In genomic region chr4:119815133-119815792, GRCm38 (mm10) we compare ENCODE assay signal across 9 mouse cellular contexts.
DNase-seq lines count a peak whose midpoint lies in the region; ATAC-seq and TF ChIP-seq lines count a peak whose summit lies in the region.
"Had no signal": no experiment of that assay in that cellular context is flagged by ENCODE, and none has a peak within 500 bp of the region (broad histone marks: within the 10 kb centered on the region; RNA-seq: fewer than 3 reads in every experiment).

No protein-coding gene starts in this region.

- peak overlapping the region; percentile 96 for H3K27ac ChIP-seq in layer of hippocampus, adult 2 months
- H3K27ac ChIP-seq in hindbrain, embryonic 10.5 days = peak overlapping the region; percentile 64; the same call in 1 of the 2 replicates
- peak overlapping the region; percentile 31 for H3K27ac ChIP-seq in lung, embryonic 16.5 days (ENCODE audit: low read length)

- no peaks in the 10 kb centered on the region for H3K9me3 ChIP-seq in hindbrain, embryonic 10.5 days
- H3K9me3 ChIP-seq in lung, embryonic 16.5 days (ENCODE audit: control insufficient read depth, low read length) = no peaks in the 10 kb centered on the region

- peak; percentile 20; the same call in 1 of the 2 replicates for ATAC-seq in lung, embryonic 16.5 days (ENCODE audit: low read depth)
- no peak for ATAC-seq in inflammation-experienced regulatory T-cells, adult 6 months

- WGBS in hindbrain, embryonic 10.5 days = 12% methylated on average over 7 of the region's 7 CpGs
- 7% methylated on average over 7 of the region's 7 CpGs for WGBS in lung, embryonic 16.5 days

- H3K27me3 ChIP-seq in hindbrain, embryonic 10.5 days (ENCODE audit: insufficient read depth, poor library complexity, severe bottlenecking) = peaks cover 67% of the 10 kb centered on the region
- H3K27me3 ChIP-seq in lung, embryonic 16.5 days (ENCODE audit: control insufficient read depth, insufficient read depth, low read depth, low read length) = no peaks in the 10 kb centered on the region; the same call in 1 of the 2 replicates

- H3K4me3 ChIP-seq in layer of hippocampus, adult 2 months = peak overlapping the region; percentile 63
- H3K4me3 ChIP-seq in hindbrain, embryonic 10.5 days = peak overlapping the region; percentile 63
- H3K4me3 ChIP-seq in lung, embryonic 16.5 days (ENCODE audit: low read length) = peak overlapping the region; percentile 62
- H3K4me3 ChIP-seq: myocyte had no signal

- TF ChIP-seq CTCF in layer of hippocampus, adult 2 months (conservative IDR thresholded peaks at IDR 0.05) = no peak

- no peaks in the 10 kb centered on the region for H3K36me3 ChIP-seq in hindbrain, embryonic 10.5 days
- H3K36me3 ChIP-seq in lung, embryonic 16.5 days (ENCODE audit: control insufficient read depth, insufficient read depth, low read length) = no peaks in the 10 kb centered on the region

- peak overlapping the region; percentile 77 for H3K9ac ChIP-seq in lung, embryonic 16.5 days (ENCODE audit: low read length)

- peaks cover 43% of the 10 kb centered on the region for H3K4me1 ChIP-seq in hindbrain, embryonic 10.5 days (replicated peaks)
- peaks cover 50% of the 10 kb centered on the region for H3K4me1 ChIP-seq in lung, embryonic 16.5 days (replicated peaks; ENCODE audit: control insufficient read depth, insufficient read depth, low read length)

- no peak for DNase-seq in layer of hippocampus, adult 2 months (ENCODE audit: low spot score in 2 of 2)
- DNase-seq in layer of hippocampus, adult 9-11 months = no peak
- peak; percentile 53 to 66 for DNase-seq in cerebellum, postnatal 14 days
- DNase-seq in hindbrain, embryonic 10.5 days (ENCODE audit: low spot score) = peak; percentile 7
- DNase-seq in urinary bladder, postnatal 36 days (ENCODE audit: low spot score in 2 of 2) = no peak
- no peak for DNase-seq in left cerebral cortex, adult 9 months (ENCODE audit: low spot score in 2 of 2)

- peak overlapping the region; percentile 88 for H3K4me2 ChIP-seq in lung, embryonic 16.5 days (ENCODE audit: low read depth, low read length)

Comparison
In these comparisons a context has a peak if more than half of its experiments do, and no peak if none do; other contexts are left out.
1. DNase-seq: peak in cerebellum, postnatal 14 days (2 of 2) and hindbrain, embryonic 10.5 days (single experiment); none in layer of hippocampus, adult 2 months (0 of 2), layer of hippocampus, adult 9-11 months (single experiment), urinary bladder, postnatal 36 days (0 of 2) and left cerebral cortex, adult 9 months (0 of 2).
2. H3K27ac ChIP-seq: peak in every context shown above with its lines; median percentile 96 in layer of hippocampus, adult 2 months; 64 in hindbrain, embryonic 10.5 days; 31 in lung, embryonic 16.5 days.
3. Peak in every context shown above with its lines, with median percentiles within 50 percentile points of each other: H3K4me3 ChIP-seq.